Mouse (Mus musculus) liver, adult 2 months (tissue): ENCODE results near the gene Armc2.

Experiments used
- CTCF ChIP-seq: fragments of 200-500 bp; IDR thresholded peaks from 2 replicates; pipeline ENCODE4 v1.5.1; 2011; ENCODE audit warnings: low read depth, low read length, control low read depth
- POLR2A ChIP-seq: fragments of 200-500 bp; IDR thresholded peaks from 2 replicates; pipeline ENCODE4 v1.6.1; 2011; ENCODE audit warnings: low read length, control low read depth; ENCODE audit not compliant: insufficient read depth; ENCODE audit errors: extremely low read depth

GRCm38 (mm10) chr10:41866069-41866837 lies 152.0 kb downstream of the Armc2 start:
- TF ChIP-seq CTCF, result no peak
- TF ChIP-seq POLR2A, result no peak
